Mouse (Mus musculus): ENCODE data around the gene Hist1h4a.
"Not testable (repeated sequence)": the region's sequence is repeated elsewhere in the genome, so short reads cannot be mapped to it uniquely, and the experiment has no call there.

GRCm38 (mm10) chr13:23750839-23751477 lies 10.1 kb downstream of the Hist1h4a start, which contains the start of gene Hist1h2ab:
- TF ChIP-seq CTCF, EP300 (IDR thresholded peaks at IDR 0.05; ENCODE audit: low read depth): not testable (repeated sequence)

Measured in heart, postnatal 0 days (tissue).